Mouse (Mus musculus): Measurements from ENCODE around the gene Slc44a3.
A peak's percentile ranks its signal among the peaks of the same experiment; 100 is the strongest.

Slc44a3 gene

DNA sequence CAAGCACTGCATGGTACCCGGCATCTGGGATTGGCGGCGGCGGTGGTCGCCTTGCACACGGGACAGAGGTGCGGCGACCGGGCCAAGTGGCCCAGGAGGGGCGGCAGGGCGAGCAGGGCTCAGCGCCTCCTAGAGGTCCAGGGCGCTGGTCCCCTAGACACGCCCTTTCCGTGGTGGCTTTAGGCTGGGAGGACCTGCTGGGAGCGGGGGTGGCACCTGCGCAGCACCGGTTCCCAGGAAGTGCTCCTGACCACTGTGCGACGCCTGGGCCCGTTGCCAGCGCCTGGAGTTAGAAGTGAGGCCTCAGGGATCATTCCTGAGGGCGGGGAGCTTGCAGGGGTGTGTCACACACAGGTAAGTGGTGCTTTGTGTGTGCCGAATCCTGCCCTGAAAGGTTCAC, at the start of gene Slc44a3:
TSS of gene Slc44a3 (minus strand) at position 229 of the 400 bp plus-strand sequence.
- DNase-seq (ENCODE audit: low spot score in 2 of 2): peak; percentile 66 to 77

DNA sequence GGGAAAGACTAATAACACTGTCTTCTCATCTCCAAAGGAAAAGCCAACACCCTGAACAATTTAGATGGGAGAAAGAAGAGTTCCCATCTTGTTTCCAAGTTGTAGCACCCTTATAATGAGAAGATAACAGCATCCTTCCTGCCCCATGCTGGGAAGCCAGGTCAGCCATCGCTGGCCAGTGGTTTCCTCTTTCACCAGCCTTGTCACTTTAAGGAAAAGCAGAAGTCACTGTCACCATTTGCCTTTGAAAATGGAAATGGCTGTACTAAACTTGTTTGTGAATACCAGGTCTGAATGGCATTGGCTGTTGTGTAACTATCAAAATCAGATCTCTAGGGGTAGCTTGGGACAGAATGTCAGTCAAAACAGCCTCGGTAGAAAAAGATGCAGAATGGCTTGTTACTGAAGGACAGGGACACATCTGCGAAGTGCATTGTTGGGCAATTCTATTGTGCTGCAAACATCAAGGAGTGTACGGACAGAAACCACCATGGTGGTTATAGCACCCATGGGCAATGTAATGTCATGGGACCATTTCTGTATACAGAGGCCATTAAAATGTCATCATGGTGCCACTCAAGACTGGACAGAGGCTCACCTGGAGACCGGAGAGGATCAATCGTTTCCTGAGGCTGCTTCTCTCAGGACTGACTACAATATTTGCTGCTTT, 47.8 kb upstream of the Slc44a3 start:
- no peak for DNase-seq (ENCODE audit: low spot score in 2 of 2)

DNA sequence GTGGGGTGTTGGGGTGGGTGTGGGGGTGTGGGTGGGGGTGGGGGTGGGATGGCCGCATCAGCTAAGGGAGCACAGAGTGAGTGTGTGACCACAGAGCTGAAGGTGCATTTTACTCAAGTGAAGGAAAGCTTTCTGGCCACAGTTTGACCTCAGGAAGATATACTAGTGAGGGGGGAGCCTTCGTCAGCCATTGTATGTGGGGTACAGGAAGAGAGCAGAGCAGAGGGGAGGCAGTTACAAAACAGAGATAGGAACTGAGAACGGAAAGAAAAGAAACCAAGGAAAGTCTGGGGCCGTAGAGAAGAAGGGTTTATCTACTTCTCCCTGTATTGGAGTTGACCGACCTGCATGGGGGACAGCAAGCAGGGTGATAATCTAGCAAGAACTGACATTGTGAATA, 47.2 kb upstream of the Slc44a3 start:
- no peak for DNase-seq (ENCODE audit: low spot score in 2 of 2)

DNA sequence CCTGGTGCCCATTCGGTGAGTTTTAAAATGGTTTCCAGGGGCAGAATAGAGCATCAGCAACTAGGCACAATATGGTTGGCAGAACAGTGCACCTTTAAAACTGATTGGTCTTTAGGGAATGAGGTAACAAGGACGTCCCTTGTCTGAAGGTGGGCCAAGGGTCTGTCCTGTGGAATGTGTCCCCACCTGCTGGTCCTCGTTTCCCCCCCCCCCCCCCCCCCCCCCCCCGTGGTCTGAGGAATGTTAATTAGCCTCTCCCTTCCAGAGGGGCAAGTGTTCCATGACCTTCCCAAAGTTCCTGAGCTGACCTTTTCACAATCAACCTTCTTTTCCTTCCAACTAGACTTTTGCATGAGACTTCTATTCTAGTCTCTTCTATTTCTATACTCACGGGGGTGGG, 46.5 kb upstream of the Slc44a3 start:
- DNase-seq (ENCODE audit: low spot score in 2 of 2): no peak

DNA sequence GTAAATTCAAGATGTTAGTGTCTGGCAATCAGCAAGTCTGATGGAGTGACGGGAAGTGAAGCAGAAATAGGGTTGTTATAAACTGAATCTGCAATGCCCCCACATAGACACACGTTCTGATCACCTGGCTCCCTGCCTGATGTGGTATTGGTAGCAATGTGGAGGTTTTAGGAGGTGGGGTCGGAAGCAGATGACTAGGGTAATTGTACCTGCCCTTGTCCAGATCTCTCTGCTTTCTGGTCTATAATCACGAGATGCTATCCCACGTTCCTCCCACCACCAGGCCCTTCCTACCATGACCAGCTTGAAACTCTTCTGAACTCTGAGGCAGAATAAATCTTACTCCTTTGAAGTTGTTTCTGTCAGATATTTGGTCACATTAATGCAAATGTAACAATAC, 45.4 kb upstream of the Slc44a3 start:
- no peak for DNase-seq (ENCODE audit: low spot score in 2 of 2)

DNA sequence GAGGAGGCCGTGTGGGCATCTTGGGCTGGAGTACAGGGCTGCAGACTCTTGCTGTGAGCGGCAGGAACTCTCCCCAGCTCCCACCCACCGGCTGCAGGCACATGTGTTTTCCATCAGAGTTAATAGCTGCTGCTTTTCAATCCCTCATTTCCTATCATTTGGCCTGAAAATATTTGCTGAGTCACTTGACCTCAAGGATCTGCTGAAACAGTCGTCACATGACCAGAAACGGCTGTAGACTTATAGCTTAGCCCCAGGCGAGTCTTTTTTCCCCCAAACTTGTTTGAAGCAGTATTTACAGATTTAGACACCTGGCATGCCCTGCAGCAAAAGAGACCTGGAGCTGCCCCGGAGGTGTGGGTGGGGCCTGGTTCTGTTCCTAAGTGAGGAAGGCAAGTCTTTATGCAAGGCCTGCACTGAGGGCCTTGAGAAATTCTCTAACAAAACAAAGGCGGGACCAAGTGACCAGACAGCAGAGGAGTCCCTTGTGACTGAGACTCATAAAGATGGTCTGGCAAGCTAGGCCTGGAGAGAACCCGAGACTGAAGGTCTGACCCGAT, 44.9 kb upstream of the Slc44a3 start:
- DNase-seq (ENCODE audit: low spot score in 2 of 2): peak in 1 of 2 experiments; percentile 26

DNA sequence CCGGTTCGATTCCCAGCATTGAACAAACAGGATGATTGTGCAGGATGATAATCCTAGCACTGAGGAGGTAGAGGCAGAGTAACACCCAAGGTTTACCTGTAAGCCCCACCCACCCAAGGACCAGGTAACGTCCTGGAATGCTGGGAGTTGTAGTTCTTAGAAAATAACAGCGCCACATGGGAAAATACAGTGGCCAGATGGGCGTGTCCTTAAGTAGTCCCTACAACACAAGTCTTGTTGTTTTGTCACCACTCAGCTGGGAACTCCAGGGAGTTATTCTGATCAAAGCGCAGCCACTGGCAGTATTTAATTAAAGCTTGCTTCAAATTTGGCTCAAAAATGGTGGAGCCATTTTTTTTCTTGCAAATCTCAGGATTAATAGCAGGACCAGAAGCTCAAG, 44.2 kb upstream of the Slc44a3 start:
- DNase-seq (ENCODE audit: low spot score in 2 of 2): no peak

DNA sequence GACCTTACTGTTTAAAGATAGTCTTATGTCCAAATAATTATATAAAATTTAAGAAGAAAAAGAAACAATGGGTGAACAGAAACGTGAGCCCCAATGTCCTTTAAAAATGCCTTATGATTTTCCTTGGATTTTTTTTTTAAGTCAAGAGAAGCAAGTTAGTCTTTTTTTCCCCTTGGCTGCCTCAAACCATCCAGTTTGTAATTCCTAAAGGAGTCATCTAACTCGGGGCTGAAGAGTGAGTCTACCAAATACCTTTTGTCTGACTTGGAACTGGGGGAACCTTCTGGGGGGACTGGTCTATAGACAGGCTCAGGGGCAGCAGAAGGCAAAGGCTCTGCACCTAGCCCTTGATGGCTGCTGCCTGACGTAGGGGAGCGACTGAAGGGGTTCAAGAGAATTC, 42.2 kb upstream of the Slc44a3 start:
- no peak for DNase-seq (ENCODE audit: low spot score in 2 of 2)

DNA sequence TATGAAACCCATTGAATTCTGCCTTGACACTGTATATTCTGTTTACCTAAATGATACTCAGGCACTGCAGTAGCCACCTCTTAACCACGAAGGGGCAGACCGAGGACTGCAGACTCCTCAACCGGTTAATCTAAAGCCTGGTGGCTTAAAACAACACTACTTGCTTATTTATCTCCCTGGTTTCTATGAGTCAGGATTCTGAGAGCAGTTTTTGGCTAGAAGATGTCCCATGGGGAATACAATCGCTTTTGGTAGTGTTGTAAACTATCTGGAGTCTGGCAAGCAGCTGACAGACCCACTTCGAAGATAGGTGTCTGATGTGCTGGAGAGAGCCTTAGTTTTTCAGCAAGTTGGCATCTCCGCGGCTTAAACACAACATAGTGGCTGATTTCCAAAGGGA, 41.7 kb upstream of the Slc44a3 start:
- no peak for DNase-seq (ENCODE audit: low spot score in 2 of 2)

DNA sequence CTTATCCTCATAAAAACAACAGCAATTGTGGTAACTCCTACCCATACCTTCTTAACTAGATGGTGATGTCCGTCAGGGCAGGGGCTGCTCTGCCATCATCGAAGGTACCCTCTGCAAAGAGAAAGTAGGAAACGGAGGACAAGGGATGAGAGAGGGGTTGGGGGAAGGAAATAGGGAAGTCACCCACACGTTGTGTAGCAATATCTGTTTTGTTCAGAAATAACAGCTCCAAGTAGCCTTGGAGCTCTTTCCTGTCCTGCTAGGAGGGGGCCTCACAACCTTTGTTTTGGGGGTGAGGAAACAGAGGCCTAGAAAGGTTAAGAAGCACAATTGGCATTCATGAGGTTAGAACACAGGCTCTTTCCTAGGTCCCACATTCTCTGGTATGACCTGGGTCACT, 39.3 kb upstream of the Slc44a3 start:
- DNase-seq (ENCODE audit: low spot score in 2 of 2): no peak

DNA sequence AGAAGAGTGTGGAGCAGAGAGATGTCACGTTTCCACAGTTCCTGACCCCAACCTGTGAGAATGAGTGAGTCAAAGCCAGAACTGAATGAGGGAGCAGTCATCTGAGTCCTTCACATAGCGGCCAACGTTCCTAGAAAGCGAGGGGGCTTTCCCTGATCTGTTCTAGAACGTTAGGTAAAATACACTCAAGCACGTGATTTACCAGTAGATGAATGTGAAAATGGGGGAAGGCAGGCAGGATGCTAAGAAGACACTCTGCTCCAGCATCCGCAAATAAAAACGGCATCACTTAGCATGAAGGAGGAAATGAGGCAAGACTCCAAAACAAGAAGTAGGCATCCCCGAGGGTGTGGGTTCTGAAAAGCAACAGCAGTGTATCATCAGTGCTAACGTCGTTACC, 38.4 kb upstream of the Slc44a3 start:
- no peak for DNase-seq (ENCODE audit: low spot score in 2 of 2)

DNA sequence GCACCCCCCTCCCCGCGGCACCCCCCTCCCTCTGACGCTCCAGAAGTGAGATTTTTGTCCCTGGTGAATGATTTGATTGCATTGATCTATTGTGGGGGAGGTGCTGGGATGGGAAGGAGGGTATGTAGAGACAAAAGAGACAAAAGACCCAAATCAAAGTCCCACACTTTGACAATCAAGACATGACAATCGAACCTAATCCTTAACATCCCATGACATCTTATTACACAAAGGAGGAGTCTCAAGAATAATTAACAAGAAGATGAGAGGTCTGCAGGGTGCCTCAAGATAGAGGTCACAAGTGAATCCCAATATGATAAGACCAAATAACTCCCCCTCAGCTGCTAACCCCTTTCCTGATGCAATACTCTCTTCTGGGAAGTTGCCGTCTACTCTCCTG, 37.6 kb upstream of the Slc44a3 start:
- no peak for DNase-seq (ENCODE audit: low spot score in 2 of 2)

DNA sequence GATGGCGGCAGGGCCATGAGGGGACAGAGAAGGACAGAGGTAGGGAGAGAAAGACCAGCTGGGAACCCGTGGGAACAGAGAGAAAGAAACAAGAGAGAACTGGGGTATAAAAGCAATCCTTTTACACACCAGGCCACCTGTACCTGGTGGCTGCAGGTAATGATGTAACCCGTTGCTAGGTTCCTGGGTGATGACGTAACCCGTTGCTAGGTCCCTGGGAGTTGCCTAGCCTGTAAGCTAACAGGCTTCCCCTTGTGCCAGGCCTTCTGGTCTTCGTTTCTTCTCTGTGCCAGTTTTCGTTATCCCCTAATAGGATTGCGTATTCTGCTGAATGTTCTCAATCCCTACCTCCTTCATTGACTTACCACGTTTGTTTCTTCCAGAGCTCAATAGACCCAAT, 36.8 kb upstream of the Slc44a3 start:
- no peak for DNase-seq (ENCODE audit: low spot score in 2 of 2)

DNA sequence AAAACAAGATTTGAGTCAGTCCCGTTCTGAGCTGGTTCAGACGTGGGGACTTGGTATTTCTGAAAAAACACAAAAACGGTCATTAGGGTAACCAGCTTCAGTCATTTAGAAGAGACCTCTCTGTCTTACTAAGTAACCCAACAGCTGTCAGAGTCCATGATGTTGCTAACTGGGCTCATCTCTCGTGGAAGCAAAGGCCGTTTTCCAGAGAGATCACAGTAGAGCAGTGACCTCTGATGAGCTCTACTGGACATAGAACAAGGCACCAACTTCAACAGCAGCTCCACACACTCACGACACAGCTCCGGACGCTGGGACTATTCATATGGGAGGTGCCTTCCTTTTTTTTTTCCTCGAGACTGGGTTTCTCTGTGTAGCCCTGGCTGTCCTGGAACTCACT, 35.7 kb upstream of the Slc44a3 start:
- DNase-seq (ENCODE audit: low spot score in 2 of 2): no peak

DNA sequence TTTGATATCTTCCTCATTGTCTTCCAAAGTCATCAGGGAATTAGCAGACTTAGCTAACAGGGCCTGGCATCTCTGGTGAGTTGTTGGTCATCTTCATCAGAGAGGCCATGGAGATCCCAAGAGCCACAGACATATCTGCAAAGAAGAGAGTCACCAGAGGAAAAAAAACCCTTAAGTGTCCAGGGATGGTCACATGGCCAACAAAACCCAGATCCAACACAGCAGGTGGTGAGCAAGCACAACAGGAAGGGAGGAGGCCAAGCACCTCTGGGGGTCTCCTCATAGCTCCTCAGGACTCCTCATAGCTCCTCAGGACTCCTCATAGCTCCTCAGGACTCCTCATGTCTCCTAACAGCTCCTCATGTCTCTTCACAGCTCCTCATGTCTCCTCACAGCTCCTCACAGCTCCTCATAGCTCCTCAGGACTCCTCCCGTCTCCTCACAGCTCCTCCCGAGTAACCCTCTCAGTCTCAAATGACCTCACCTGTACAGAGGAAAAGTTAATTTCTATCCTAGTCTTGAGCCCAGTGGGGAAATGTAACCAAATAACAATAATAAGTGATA, 35.2 kb upstream of the Slc44a3 start:
- DNase-seq (ENCODE audit: low spot score in 2 of 2): no peak

DNA sequence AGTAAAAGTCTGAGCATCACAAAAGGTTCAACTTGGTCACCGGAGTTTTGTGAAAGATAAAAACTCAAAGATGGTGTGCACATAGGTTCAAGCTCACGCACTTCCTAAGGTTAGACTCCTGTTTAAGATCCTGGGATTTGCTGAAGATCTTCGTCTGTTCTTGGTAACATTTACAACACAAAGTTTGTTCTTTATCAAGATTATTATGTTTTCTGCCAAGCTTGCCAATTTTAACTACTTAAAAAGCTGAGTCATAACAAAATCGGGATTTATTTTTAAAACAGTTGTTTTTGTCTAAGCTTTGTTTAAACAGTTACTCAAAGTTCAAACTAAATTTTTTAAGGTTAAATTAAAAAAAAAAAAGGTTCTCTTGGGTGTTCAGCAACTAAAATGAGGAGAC, 34.7 kb upstream of the Slc44a3 start:
- no peak for DNase-seq (ENCODE audit: low spot score in 2 of 2)

DNA sequence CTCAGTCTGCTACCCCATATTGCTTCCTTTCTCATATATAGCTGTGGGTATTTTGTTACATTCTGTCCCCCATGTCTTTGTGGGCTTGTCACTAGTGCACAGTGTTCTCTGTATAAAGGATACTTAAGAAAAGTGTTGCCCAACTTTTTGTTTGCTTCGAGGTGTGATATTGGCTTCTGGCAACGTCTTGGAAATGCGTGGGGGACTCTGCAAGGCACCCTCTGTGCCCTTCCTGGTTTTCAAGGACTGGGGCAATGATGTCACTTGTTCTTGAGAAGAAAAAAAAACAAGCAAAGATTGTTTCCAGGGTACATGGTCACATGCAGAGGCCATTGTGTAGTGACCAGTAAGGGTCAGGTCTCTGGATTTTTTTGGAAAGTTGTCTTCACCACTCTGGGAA, 29.6 kb upstream of the Slc44a3 start:
- DNase-seq (ENCODE audit: low spot score in 2 of 2): no peak

DNA sequence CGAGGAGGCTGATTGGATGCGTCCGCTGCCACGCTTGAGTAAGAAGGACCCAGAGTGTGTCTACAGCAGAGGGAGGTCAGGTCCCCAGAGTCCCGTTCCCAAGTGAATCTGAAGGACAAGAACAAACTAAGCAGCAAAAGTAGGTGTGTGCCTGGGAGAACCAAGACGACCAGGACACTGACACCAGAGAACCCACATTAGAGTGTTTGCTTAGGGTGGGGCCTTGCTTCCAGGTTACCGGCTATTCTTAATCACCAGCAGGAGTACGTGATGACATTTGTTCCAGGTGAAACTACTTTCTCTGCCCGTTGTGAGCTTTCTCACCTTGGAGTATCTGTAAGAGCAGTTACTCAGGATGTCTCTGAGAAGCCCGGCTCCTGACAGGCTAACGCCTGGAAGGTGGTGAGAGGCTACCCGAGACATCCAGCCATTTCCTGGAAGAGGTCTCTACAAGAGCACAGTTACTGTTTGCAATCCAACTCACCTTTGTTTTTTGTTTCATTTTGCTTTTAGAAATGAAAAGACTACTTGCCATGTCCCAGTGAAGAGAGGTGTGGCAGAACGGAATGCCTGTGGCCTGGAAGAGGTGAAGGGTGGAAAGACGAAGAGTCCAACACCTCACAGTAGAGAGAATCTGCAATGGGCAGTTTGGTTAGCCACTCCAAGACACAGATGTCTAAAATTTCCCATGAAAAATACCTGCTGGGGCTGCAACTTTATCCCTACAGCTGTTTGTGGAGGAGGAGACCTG, 28.1 kb upstream of the Slc44a3 start:
- no peak for DNase-seq (ENCODE audit: low spot score in 2 of 2)

DNA sequence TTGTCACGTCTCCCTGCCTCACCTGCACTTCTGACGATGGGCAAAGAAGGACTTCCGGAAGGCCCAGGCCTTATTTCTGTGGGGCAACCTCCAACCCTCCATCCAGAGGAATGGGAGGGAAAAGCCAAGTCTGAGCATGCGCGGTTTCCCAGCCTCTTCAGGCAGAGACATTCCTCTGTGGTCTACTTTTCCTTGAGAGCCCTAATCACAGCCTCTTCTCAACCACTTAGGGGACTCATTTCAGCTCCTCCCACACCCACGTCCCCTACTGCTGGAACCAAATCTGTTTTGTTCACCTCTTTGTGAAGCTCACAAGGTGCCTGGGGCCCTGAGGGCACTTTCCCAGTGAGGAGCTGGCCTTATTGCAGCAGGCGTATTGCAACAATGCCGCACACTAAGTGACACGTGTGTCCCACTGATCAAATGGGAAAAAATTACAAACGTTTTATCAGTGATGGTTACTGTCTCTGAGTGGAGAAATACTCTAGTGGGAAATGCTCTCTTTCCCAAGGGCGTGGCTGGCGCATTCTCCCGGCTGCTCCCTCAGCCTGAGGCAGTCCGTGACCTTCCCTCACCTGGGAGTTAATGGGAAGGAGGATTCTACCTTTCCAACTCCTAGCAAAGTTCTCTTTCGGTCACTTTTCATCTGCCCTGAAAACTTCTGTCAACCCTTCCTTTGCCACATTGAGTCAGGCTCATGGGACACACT, 27.4 kb upstream of the Slc44a3 start:
- DNase-seq (ENCODE audit: low spot score in 2 of 2): no peak

DNA sequence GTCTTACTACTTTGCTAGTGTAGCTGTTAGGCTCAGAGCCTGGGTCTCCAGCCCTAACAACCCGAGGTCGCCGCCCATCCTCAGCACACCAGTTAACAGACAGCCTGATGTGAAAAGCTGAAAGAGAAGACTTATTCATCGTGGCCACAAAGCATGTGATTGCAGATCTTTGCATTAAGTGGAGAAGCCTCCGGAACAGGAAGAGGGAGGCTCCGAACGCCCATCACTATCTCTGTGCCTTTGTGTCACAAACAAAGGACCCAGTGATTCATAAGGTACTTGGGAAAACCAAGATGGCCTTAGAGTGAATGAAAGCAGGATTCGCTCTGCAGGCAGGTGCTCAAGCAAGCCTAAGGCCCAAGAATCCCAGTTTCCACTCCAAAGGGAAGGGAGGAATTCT, 26.7 kb upstream of the Slc44a3 start:
- DNase-seq (ENCODE audit: low spot score in 2 of 2): no peak

DNA sequence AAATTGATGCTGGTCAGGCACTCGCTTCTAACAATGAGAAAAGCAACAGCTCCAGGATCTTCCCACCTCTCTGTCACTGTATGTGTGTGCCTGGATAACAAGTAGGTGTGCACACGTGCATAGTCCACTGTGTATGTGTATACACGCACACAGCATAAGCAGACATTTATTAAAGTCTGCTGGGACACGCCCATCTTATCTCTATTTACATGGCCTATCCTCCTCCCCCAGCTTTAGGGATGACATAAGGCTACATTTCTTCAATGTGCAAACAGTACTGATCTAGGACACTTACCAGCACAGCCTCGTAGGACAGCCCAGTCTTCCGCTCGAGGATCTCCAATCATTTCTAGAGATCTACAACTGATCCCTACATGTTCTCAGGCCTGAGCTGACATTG, 24.1 kb upstream of the Slc44a3 start:
- no peak for DNase-seq (ENCODE audit: low spot score in 2 of 2)

DNA sequence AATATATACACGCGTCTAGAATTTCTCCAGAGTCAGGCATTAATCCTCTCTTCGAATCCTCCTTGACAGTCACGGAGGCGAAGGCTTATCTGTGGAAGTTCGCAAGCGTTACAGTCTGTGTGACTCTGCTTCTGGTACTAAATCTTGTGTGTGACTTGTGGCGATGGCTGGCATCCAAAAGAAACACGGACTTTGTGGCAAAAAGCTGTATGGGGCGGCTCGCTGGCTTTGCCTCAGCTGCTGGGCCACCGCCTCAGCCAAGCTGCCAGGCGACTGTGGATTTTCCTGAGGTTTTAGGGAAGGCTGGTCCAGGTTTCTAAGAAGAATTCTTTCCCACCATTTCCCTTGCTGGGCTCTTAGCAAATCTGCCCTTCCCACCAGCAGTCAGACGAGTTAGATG, 21.1 kb upstream of the Slc44a3 start:
- DNase-seq (ENCODE audit: low spot score in 2 of 2): no peak
